Mouse (Mus musculus): ENCODE data around the gene Arl8a.
"Not testable (repeated sequence)": the region's sequence is repeated elsewhere in the genome, so short reads cannot be mapped to it uniquely, and the experiment has no call there.

Gene Arl8a

DNA sequence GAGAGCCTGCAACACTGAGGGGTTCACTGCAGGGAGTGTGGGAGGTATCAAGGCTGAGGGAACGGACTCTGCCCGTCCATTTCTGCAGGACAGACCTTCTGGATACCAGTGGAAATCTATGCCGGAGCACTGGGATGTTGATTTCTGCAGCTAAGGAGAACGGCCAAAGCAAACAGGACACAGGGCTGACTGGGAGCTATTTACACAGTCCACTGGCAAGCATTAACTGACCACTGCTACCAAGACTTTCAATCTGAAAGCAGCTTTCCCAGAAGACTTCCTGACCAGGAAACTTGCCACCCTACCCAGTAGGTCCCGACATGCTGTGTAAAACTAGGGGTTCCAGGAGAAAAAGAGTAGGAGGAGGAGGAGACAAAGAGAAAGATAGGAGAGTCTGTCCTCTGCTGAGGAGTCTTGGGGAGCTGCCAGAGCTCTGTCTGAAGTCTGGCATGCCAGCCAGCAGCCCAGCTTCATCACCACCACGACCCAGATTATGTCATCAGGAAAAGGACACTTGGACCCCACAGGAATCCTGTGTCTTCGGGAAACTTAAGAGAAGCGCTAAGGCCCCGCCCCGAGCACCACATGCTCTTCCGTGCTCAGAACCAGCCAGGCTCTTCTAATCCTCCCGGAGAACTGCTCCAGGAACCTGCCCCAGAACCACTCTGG is 23.1 kb downstream of the Arl8a start:
- DNase-seq (ENCODE audit: low spot score in 2 of 2): no peak

DNA sequence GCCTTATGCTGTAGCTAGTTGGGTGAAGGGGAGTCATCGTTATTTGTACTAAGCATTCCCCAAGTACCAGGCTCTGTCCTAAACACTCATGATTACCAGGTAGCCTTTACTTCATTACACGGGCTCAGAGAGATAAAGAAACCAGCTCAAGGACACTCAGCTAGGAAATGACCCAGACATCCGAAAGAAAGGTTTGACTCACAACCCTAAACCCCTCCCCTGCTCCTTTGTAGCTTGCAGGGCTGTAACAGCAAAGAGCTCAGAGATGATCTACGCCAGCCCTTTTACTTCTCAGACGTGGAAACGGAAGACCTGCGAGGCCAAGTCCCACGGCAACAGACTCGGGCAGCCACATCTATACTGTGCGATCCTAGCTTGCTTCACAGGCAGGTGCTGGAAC is 23.7 kb downstream of the Arl8a start:
- DNase-seq (ENCODE audit: low spot score in 2 of 2): no peak

DNA sequence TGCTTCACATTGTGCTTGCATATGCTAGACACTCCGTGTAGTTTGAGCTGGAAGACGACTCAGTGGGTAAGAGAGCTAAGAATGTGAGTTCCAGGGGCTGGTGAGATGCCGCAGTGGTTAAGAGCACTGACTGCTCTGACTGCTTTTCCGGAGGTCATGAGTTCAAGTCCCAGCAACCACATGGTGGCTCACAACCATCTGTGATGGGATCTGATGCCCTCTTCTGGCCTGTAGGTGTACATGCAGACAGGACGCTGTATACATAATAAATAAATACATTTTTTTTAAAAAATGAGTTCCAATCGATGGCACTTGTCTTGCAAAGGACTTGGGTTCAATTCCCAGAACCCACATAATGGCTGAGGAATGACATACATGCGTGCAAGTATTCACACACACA is 24.6 kb downstream of the Arl8a start:
- no peak for DNase-seq (ENCODE audit: low spot score in 2 of 2)

DNA sequence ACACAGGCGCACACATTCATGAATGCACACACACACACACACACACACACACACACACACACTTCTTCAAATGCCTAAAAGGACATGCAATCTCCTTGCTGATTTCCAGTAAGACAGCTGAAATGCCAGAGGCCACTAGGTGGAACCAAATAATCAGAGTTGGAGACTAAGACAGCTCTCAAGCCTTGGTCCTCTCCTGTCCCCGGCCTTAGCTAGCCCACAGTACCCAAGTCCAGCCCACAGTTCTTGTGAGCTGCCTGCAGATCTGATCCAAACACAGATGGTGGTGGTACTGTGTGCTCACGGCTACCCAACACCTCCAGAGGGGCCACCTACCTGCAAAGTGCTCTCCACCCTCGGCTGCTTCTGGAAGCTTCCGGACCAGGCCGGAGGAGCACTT is 25.4 kb downstream of the Arl8a start:
- no peak for DNase-seq (ENCODE audit: low spot score in 2 of 2)

DNA sequence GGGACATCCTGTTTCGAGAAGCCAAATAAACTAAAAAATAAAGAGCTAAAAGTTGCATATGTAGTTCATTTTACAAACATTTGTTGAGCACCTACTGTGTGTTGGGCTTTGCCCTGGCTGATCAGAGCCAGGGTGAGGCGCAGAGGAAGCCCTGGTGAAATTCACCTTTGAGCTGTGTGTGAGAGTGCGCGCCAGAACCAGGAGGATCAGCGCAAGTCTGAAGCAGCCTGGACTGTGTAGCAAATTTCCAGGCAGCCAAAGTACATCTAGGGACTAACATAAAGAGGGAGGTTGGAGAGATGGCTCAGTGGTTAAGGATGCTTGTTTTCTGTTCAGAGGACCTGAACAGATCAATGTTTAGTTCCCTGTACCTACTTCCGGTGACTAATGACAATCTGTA is 26.7 kb downstream of the Arl8a start:
- no peak for DNase-seq (ENCODE audit: low spot score in 2 of 2)

DNA sequence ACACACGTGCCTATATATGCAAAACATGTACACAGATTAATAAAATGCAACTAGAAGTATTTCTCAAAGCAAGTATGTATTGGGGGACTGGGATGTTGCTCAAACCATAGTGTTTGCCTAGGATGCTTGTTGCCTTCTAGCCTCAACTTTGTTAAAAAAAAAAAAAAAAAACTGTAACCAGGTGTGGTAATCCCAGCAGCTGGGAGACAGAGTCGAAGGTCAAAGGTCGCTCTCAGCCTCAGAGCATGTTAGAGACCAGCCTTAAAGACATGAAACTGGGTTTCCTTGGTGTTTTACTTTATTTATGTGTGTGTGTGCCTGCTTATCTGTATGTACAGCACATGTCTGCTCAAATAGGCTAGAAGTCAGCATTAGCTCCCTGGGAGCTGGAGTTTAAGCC is 28.6 kb downstream of the Arl8a start:
- no peak for DNase-seq (ENCODE audit: low spot score in 2 of 2)

DNA sequence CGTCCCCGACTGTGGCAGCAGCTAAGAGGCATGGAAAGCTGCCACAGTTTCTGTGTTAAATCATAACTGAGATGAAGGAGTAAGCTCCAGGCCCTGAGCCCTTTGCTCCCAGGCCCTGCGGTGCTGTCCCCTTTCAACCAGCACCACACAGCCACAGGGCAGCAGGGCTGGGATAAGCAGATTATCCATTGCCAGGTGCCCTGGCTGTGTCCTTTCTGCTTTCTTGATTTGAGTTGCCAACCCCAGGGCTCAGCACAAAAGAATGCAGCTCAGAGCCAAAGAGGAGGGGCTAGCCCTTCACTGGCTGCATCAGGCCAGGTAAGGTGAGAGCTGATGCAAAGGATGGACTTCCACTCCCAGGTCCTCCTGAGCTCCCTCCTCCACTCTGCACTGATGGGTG is 31.1 kb downstream of the Arl8a start:
- no peak for DNase-seq (ENCODE audit: low spot score in 2 of 2)

DNA sequence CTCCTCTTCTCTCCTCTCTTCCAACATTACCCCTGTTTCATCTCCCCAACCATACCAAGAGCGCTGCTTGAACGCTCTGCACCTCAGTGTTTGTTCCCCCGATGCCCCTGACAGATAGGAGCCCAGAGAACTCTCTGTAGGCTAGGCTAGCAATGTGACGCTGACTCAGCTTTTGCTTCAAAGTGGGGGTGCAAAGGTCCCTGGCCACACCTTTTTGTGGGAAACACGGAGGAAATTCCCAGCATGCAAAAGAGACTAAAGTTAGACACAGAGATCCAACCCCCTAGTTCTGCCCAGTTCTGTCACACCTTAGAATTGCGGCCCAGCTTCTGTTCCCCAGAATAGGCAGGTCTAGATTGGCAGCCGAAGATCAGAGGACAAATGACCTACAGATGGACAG is 32.2 kb downstream of the Arl8a start:
- DNase-seq (ENCODE audit: low spot score in 2 of 2): no peak

DNA sequence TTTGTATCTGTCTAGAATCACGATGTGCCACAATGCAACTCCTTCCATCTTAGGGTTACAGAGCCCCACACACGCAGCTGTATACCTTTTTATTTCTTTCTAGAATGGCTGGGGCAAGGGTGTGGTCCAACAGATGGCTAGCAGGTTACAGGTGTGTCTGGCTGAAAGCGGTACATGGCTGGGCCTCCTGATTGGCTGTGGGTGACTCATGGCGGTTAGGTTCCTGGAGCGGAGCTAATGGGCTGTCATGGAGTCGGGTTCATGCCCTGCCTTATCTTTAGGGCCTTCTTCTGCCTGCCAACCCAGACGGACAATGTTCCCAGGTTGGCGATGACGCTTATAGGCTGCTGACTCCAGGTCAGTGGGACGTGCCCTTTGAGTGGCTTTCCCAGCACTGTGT is 34.2 kb downstream of the Arl8a start:
- no peak for DNase-seq (ENCODE audit: low spot score in 2 of 2)

DNA sequence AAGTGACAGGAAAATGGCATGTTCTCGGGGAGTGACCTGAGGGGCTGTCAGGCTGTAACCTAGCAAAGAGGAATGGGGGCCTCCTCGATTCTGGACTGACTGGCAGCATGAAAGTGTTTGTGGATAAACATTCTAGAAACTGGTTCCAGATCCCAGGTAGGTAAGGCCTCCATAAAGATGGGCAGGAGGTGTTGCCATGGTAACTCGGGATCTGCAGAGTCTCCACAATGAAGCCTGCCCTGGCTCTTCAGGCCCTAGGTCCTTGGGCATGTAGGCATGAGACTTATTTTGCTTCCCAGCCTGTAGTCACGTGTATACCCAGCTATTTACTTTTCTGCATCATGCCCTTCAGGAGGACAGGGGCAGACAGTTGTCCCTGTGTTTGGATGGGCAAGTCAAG is 34.7 kb downstream of the Arl8a start:
- DNase-seq (ENCODE audit: low spot score in 2 of 2): no peak

DNA sequence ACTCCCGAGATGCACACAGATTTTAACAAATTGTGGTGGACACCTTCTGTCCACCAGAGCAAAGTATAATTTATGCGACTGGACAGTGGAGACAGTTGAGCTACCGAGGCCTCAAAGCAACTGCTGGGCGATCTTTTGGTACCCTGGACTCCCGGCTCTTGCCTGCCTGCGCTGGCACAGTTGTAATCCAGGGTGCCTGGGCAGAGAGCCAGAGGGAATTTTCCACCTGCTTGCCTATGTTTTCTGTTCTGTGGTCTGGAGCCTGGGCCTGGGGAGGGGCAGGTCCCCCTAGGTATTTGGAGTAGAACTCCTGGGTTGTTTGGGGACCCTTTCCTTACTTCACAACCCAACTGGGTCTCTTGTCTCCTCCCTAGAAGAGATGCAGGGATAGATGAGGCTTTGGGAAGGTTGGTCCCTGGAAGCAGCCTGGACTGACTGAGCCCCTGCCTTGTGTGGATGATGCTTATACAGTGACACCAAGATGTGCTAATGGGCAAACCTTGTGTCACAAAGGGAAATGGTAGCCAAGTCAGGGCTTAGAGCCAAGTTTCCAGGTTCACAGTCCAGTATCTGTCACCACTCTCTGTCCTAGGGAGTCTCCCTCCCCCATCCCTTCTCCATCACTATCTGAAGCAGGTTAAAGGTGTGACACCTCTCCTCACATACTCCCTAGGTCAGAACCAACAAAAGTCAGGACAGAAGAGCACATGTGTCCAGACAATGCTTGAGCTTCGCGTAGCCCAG is 35.4 kb downstream of the Arl8a start:
- DNase-seq (ENCODE audit: low spot score in 2 of 2): no peak

DNA sequence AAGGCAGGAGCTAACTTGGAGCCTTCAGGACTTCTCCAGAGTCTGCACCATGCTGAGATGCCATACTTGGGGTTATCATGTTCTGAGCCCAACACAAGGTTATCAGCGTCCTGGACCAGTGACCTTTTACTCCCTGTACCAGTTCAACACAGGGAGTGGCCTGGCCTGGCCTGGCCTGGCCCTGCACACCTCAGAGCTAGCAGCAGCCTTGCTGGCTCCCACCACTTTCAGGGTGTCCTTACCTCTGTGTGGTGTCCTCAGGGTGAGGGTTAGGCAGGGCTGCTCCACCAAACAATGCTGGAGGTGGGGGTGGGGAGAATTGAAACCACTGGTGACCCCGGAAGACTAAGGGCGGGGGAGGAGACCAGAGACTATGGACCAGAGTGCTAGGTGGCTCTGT is 36.4 kb downstream of the Arl8a start:
- DNase-seq (ENCODE audit: low spot score in 2 of 2): no peak

DNA sequence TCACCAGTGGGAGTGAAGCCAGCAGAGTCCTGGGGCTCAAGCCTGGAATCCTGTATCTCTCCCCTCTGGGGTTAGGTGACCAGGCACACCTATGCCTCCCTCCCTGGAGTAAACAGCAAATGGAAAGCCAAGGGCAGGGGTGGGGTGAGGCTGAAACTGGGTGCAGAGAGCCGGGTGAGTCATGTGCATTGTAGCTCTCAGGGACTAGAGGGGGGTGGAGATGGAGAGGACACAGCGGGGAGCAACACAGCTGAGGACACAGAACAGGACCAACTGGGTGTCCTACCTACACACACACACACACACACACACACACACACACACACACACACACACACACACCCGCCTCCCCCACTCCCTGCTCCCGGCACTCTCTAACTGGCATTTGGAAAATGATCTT is 36.8 kb downstream of the Arl8a start:
- no peak for DNase-seq (ENCODE audit: low spot score in 2 of 2)

DNA sequence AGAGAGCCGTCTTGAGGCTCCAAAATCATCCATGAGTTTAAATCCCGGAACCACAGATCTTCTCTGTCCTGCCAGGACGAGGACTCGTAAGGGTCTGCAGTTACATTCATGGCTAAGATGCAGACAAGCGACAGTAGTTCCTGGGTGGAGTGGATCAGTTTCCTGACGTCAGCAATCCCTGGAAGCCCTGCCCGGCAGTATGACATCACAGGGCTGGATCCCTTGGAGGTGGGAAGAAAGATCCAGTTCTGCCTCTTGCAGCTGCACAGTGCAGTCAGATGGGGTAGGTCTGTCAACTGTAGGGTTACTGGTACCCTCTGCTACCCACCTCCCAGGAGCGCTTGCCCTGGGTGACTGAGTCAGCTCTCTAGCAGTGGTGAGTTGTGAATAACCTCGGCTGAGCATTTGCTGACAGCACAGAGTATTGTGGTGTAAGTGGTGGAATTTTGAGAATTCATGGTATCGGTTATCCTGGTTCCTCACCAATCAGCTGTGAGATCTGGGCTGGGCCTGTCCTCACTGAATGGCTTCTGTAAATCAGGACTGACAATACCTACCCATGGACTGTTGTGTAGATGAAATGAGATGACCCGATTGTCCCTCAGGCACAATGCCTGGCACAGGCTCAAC is 37.4 kb downstream of the Arl8a start:
- DNase-seq (ENCODE audit: low spot score in 2 of 2): no peak

DNA sequence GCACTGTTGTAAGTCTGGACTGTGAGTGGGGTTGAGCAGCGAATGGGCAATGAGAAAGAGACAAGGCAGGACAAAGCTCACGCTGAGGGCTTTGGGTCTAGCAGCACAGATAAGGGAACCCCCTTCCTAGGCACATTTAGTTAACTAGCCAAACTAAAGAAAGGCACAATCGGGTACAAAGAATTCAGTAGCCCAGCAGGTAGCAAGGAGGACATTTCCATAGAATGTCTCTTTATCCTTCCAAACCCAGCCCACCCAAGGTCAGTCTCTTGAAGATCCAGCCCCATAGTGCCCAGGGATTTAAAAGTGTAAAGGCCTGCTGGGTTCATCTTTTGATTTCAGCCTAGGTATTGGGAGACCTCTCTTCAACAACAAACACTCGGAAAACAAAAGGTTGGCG is 39.3 kb downstream of the Arl8a start:
- DNase-seq (ENCODE audit: low spot score in 2 of 2): no peak

DNA sequence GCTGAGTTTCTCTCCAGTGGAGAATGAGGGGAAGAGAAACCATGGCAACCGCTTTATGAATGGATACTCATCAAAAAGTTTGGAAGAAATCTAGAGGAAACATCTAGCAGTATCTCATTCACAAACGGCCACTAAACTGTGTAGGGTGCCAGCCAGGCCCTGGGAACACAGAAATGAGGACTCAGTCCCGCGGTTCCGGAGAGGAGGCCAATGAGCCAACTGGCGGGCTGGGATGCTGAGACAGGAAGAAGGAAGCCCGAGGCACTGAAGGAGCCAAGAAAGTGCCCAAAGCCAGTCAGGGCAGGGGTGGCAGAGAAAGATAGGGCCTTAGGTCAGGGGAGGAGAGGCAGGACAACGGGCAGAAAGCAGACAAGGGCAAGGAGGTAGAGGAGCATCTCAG is 39.8 kb downstream of the Arl8a start:
- DNase-seq (ENCODE audit: low spot score in 2 of 2): no peak

DNA sequence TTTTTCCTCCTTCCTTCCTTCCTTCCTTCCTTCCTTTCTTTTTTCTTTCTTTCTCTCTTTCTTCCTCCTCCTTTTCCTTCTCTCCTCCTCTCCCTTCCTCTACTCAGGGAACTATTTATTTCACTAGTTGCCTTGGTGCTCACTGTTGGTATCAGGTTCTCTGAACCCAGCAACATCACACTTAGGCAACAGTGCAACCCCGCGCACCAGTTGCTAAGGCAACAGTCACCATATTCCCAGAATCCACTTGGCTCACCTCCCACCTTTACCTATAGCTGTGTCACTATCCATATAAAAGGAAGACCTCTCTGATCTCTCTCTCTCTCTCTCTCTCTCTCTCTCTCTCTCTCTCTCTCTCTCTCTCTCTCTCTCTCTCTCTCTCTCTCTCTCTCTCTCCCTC is 40.4 kb downstream of the Arl8a start:
- DNase-seq (ENCODE audit: low spot score in 2 of 2): not testable (repeated sequence)

DNA sequence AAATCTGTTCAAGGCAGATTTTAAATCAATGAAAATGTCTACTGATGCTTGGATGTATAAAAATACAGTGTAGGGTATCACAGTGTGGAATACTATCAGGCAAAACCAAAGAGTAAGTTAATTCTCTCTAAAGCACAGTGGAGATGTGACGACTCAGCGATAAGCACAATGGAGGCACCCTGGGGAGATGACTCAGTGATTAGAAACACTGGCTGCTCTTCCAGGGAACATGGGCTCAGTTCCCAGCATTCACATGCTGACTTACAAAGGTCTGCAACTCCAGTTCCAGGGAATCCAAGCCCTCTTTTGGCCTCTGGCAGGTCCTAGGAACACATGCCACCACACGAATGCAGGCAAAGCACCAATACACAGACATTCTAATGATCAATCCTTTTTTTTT is 41.6 kb downstream of the Arl8a start:
- no peak for DNase-seq (ENCODE audit: low spot score in 2 of 2)

DNA sequence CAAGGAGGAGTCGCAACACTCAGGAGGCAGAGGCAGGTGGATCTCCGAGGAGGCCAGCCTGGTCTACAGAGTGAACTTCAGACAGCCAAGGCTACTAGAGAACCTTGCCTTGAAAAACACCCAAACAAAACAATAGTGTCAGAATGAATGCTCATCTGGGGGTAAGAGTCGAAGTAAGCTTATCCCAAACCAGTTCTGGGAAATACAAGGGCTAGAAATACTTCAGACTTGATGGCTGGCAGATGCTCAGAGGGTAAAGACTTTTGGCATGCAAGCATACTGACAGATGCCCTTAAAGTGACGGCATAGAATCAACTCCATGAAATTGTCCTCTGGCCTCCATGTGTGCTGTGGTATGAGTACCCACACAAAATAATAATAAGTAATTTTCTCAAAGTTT is 42.6 kb downstream of the Arl8a start:
- no peak for DNase-seq (ENCODE audit: low spot score in 2 of 2)

DNA sequence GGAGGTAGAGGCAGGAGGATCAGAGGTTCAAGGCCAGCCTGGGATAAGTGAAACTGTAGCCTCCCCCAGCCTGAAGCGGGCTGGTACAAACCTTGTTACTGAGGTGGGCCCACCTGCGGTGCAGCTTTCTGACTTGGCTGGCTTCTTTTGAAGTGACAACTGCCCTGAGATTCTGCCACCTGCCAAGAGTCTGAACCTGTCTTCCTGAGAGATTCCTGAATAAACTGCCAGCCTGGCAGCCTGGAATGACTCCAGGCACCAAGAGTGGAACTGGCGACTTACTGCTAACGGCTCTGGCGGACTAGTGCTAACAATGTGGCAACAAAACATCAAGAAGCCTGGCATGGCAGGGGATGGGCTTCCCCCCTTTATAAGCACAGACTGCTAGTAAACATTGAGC is 47.7 kb downstream of the Arl8a start:
- not testable (repeated sequence) for DNase-seq (ENCODE audit: low spot score in 2 of 2)

DNA sequence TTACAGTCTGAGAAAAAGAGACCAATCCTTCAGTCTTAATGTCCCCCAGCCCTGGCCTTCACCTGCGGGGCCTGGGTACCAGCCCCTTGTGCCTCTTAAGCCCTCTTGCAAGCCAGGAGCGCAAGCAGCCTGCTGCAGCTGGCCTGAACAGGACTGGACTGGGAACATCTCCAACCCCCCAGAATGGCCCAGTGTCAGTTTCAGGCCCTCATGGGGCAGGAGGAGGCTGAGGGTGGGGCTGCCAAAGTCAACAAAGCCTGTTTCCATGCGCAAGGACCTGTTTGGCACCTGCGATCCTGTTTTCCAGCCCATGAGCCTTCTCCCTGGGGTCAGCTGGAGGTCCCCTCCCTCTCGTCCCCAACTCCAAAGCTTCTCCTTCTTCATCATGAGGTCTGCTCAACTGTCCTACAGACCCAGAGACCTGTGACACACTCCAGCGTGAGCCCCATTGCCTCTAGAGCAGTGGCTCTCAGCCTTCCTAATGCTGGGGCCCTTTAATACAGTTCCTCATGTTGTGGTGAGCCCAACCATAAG is 49.4 kb downstream of the Arl8a start:
- DNase-seq (ENCODE audit: low spot score in 2 of 2): no peak

DNA sequence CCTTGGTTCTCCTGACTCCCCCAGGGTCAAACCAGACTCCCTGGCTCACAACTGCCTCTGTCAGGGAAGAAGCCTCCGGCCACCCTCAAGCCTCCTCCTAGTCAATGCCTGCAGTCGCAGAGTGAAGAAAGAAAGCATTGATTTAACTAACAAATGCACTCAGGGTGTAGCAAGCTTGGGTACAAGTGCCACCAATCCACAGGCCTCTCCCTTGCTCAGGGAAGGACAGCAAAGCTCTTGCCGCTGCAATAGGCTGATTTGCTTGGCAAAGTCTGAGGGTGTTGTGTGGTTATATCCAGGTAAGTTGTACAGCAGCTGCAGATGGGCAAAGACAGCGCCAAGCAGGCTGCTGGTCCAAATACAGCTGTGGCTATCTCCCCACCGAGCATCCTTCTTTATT is 51.8 kb downstream of the Arl8a start:
- no peak for DNase-seq (ENCODE audit: low spot score in 2 of 2)

All from frontal cortex, postnatal 25 days (tissue).